28 mouse cellular contexts compared by ENCODE assay signal in the genomic region with DNA sequence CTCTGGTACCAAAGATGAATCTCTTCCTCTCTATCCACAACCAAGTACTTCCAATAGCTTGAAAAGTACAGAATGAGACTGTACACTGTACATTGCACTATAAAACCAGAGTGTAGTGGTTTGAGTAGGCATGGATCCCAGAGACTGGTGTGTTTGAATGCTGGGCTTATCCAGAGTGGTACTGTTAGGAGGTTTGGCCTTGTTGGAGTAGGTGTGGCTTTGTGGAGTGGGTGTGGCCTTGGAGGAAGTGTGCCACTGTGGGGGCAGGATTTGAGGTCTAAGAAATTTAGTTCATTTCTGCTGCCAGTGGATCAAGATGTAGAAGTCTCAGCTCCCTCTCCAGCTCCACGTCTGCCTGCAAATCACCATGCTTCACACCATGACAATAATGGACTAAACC. TPM values are rescaled to one million over a fixed set of nuclear protein-coding genes. Genes with fewer than 3 reads are reported as not detected.
DNase-seq lines count a peak whose midpoint lies in the region; ATAC-seq and TF ChIP-seq lines count a peak whose summit lies in the region.
"Had no signal": no experiment of that assay in that cellular context is flagged by ENCODE, and none has a peak within 500 bp of the region (broad histone marks: within the 10 kb centered on the region; RNA-seq: fewer than 3 reads in every experiment).

No protein-coding gene starts in this region.

- H3K36me3 ChIP-seq in liver, embryonic 11.5 days (ENCODE audit: control insufficient read depth, insufficient read depth, low read length): no peaks in the 10 kb centered on the region
- no peaks in the 10 kb centered on the region for H3K36me3 ChIP-seq in liver, postnatal 0 days (replicated peaks; ENCODE audit: insufficient read depth, low read length)
- no peaks in the 10 kb centered on the region for H3K36me3 ChIP-seq in liver, embryonic 13.5 days
- no peaks in the 10 kb centered on the region for H3K36me3 ChIP-seq in forebrain, embryonic 14.5 days (ENCODE audit: control insufficient read depth, insufficient read depth, low read length)
- H3K36me3 ChIP-seq: embryonic facial prominence, embryonic 13.5 days; embryonic facial prominence, embryonic 15.5 days; forebrain, embryonic 10.5 days; forebrain, embryonic 12.5 days; forebrain, embryonic 15.5 days had no signal

- no peak for DNase-seq in liver, embryonic 11.5 days (ENCODE audit: low spot score)
- no peak for DNase-seq in liver, postnatal 0 days
- no peak for DNase-seq in liver, embryonic 13.5 days
- DNase-seq in lung, adult 2 months: no peak
- DNase-seq in adrenal gland, postnatal 4 days (ENCODE audit: low spot score in 2 of 2): no peak
- no peak for DNase-seq in forebrain, embryonic 14.5 days (ENCODE audit: low spot score)
- DNase-seq: adrenal gland, adult 2 months; adrenal gland, postnatal 10 days; adrenal gland, postnatal 25 days; cerebellum, adult 11-12 months; cerebellum, adult 2 months; cerebellum, adult 9-10 months; cerebellum, postnatal 10 days; cerebellum, postnatal 25 days; embryo, embryonic 11 days; forebrain, postnatal 0 days had no signal

- H3K4me1 ChIP-seq in liver, embryonic 11.5 days (replicated peaks; ENCODE audit: control insufficient read depth, insufficient read depth, low read length): no peaks in the 10 kb centered on the region
- H3K4me1 ChIP-seq in liver, postnatal 0 days (ENCODE audit: insufficient read depth): no peaks in the 10 kb centered on the region
- H3K4me1 ChIP-seq in liver, embryonic 13.5 days (replicated peaks): peaks cover 17% of the 10 kb centered on the region
- H3K4me1 ChIP-seq in lung, adult 2 months (ENCODE audit: control insufficient read depth, insufficient read depth, low read length): peaks cover 3% of the 10 kb centered on the region; the same call in 1 of the 2 replicates
- no peaks in the 10 kb centered on the region for H3K4me1 ChIP-seq in forebrain, embryonic 14.5 days (ENCODE audit: control insufficient read depth, insufficient read depth, low read length)
- H3K4me1 ChIP-seq: embryonic facial prominence, embryonic 13.5 days; forebrain, embryonic 10.5 days; forebrain, embryonic 12.5 days; forebrain, embryonic 15.5 days had no signal

- H3K9me3 ChIP-seq in liver, embryonic 11.5 days (ENCODE audit: control insufficient read depth, low read length): no peaks in the 10 kb centered on the region
- no peaks in the 10 kb centered on the region for H3K9me3 ChIP-seq in liver, postnatal 0 days (ENCODE audit: low read length)
- no peaks in the 10 kb centered on the region for H3K9me3 ChIP-seq in liver, embryonic 13.5 days (replicated peaks)
- H3K9me3 ChIP-seq in forebrain, embryonic 14.5 days (replicated peaks; ENCODE audit: control insufficient read depth, low read length): no peaks in the 10 kb centered on the region
- H3K9me3 ChIP-seq: embryonic facial prominence, embryonic 13.5 days; embryonic facial prominence, embryonic 15.5 days; forebrain, embryonic 10.5 days; forebrain, embryonic 12.5 days; forebrain, embryonic 15.5 days had no signal

- H3K9ac ChIP-seq in liver, embryonic 11.5 days (ENCODE audit: low read depth, low read length): no peak overlapping the region
- H3K9ac ChIP-seq in liver, postnatal 0 days (replicated peaks): no peak overlapping the region
- no peak overlapping the region for H3K9ac ChIP-seq in liver, embryonic 13.5 days
- H3K9ac ChIP-seq in forebrain, embryonic 14.5 days (ENCODE audit: low read length): no peak overlapping the region
- H3K9ac ChIP-seq: embryonic facial prominence, embryonic 13.5 days; embryonic facial prominence, embryonic 15.5 days; forebrain, embryonic 12.5 days; forebrain, embryonic 15.5 days; forebrain, postnatal 0 days had no signal

- TF ChIP-seq POLR2A in lung, adult 2 months (IDR thresholded peaks at IDR 0.05; ENCODE audit: borderline replicate concordance, extremely low read depth, low read depth, low read length): no peak

- ATAC-seq in liver, embryonic 11.5 days (replicated peaks; ENCODE audit: low FRiP score): 0 out of 2 replicates have a peak, but pooled peaks have one; percentile 36
- no peak for ATAC-seq in liver, postnatal 0 days
- 0 out of 2 replicates have a peak, but pooled peaks have one; percentile 32 for ATAC-seq in common myeloid progenitor, adult 5-6 weeks (replicated peaks; ENCODE audit: low read depth, poor library complexity, severe bottlenecking)
- peak; percentile 48; the same call in 1 of the 2 replicates for ATAC-seq in liver, embryonic 13.5 days (ENCODE audit: low read depth)
- peak; percentile 42 for ATAC-seq in megakaryocyte progenitor cell, adult 5-6 weeks (replicated peaks; ENCODE audit: poor library complexity)
- no peak for ATAC-seq in forebrain, embryonic 14.5 days
- ATAC-seq: forebrain, embryonic 15.5 days; forebrain, postnatal 0 days had no signal

- no peaks in the 10 kb centered on the region for H3K27me3 ChIP-seq in liver, embryonic 11.5 days (replicated peaks; ENCODE audit: control insufficient read depth, insufficient read depth, low read length)
- 0 out of 2 replicates have a peak, but pooled peaks cover 3% of the 10 kb centered on the region for H3K27me3 ChIP-seq in liver, postnatal 0 days (ENCODE audit: insufficient read depth, low read length)
- H3K27me3 ChIP-seq in liver, embryonic 13.5 days: peaks cover 4% of the 10 kb centered on the region; the same call in 1 of the 2 replicates
- no peaks in the 10 kb centered on the region for H3K27me3 ChIP-seq in forebrain, embryonic 14.5 days (replicated peaks; ENCODE audit: control insufficient read depth, insufficient read depth, low read length)
- H3K27me3 ChIP-seq: embryonic facial prominence, embryonic 13.5 days; embryonic facial prominence, embryonic 15.5 days; forebrain, embryonic 12.5 days; forebrain, embryonic 15.5 days had no signal

- no peak overlapping the region for H3K27ac ChIP-seq in liver, embryonic 11.5 days (ENCODE audit: low read depth, low read length)
- no peak overlapping the region for H3K27ac ChIP-seq in liver, postnatal 0 days (ENCODE audit: low read depth)
- no peak overlapping the region for H3K27ac ChIP-seq in liver, embryonic 13.5 days
- no peak overlapping the region for H3K27ac ChIP-seq in forebrain, embryonic 14.5 days (ENCODE audit: low read depth, low read length)
- H3K27ac ChIP-seq: embryonic facial prominence, embryonic 13.5 days; embryonic facial prominence, embryonic 15.5 days; forebrain, embryonic 10.5 days; forebrain, embryonic 12.5 days; forebrain, embryonic 15.5 days had no signal

- 76% methylated on average over 1 of the region's 1 CpGs for WGBS in liver, embryonic 11.5 days
- WGBS in liver, postnatal 0 days (ENCODE audit: insufficient replicate concordance): 52% methylated on average over 1 of the region's 1 CpGs
- 47% methylated on average over 1 of the region's 1 CpGs for WGBS in liver, embryonic 13.5 days (ENCODE audit: insufficient replicate concordance)
- 95% methylated on average over 1 of the region's 1 CpGs for WGBS in lung, adult 2 months
- WGBS in forebrain, embryonic 14.5 days: 81% methylated on average over 1 of the region's 1 CpGs

- H3K4me2 ChIP-seq in liver, embryonic 11.5 days: no peak overlapping the region
- no peak overlapping the region for H3K4me2 ChIP-seq in liver, postnatal 0 days (ENCODE audit: low read depth, low read length)
- H3K4me2 ChIP-seq in liver, embryonic 13.5 days: no peak overlapping the region
- no peak overlapping the region for H3K4me2 ChIP-seq in forebrain, embryonic 14.5 days (ENCODE audit: low read length)
- H3K4me2 ChIP-seq: embryonic facial prominence, embryonic 13.5 days; embryonic facial prominence, embryonic 15.5 days; forebrain, embryonic 12.5 days; forebrain, embryonic 15.5 days had no signal

- TF ChIP-seq EP300 in liver, postnatal 0 days (IDR thresholded peaks at IDR 0.05; ENCODE audit: low read depth): no peak

- TF ChIP-seq CTCF in liver, postnatal 0 days (IDR thresholded peaks at IDR 0.05; ENCODE audit: low read depth): no peak
- no peak for TF ChIP-seq CTCF in lung, adult 2 months (IDR thresholded peaks at IDR 0.05; ENCODE audit: insufficient read depth, low read length)

- no peak overlapping the region for H3K4me3 ChIP-seq in liver, embryonic 11.5 days (ENCODE audit: low read depth, low read length)
- no peak overlapping the region for H3K4me3 ChIP-seq in liver, postnatal 0 days (ENCODE audit: low read depth, low read length)
- no peak overlapping the region for H3K4me3 ChIP-seq in liver, embryonic 13.5 days (replicated peaks)
- H3K4me3 ChIP-seq in lung, adult 2 months (replicated peaks; ENCODE audit: extremely low read depth, low read depth, low read length): no peak overlapping the region
- no peak overlapping the region for H3K4me3 ChIP-seq in forebrain, embryonic 14.5 days (ENCODE audit: low read depth, low read length)
- H3K4me3 ChIP-seq: embryonic facial prominence, embryonic 13.5 days; embryonic facial prominence, embryonic 15.5 days; erythroblast, embryonic 14.5 days; forebrain, embryonic 10.5 days; forebrain, embryonic 12.5 days; forebrain, embryonic 15.5 days had no signal

RNA-seq across cellular contexts. Expression of a gene that starts 7.8 kb away (rescaled TPM):
- polyA plus RNA-seq in liver, embryonic 11.5 days (2014; fragmentation: Nextera tagmentation; extraction: Ambion mirVana): 17.4 and 17.8 TPM in 2 replicates
- polyA plus RNA-seq in liver, postnatal 0 days (2015; fragmentation: Nextera tagmentation; extraction: Ambion mirVana): 3.3 and 3.9 TPM in 2 replicates
- 1.0 and 1.7 TPM in 2 replicates for total RNA-seq in common myeloid progenitor, adult 5-6 weeks (2017)
- polyA plus RNA-seq in liver, embryonic 13.5 days (2015; fragmentation: Nextera tagmentation; extraction: Ambion mirVana): 9.9 and 10.9 TPM in 2 replicates
- total RNA-seq in megakaryocyte progenitor cell, adult 5-6 weeks (2015): 0.35 and 0.61 TPM in 2 replicates
- total RNA-seq in megakaryocyte progenitor cell, adult 5-6 weeks (2017): 0.08 and 0.20 TPM in 2 replicates
- polyA plus RNA-seq in lung, adult 2 months (2012; rRNA removed): 51.7 and 52.8 TPM in 2 replicates
- 10 to 100 TPM; 13.8 to 14.0 TPM for total RNA-seq in adrenal gland, postnatal 4 days (2021)
- polyA plus RNA-seq in forebrain, embryonic 14.5 days (2014; fragmentation: Nextera tagmentation; extraction: Ambion mirVana): 53.6 and 61.1 TPM in 2 replicates

RNA-seq across cellular contexts. Expression of a gene that starts 26.3 kb away (rescaled TPM):
- polyA plus RNA-seq in liver, embryonic 11.5 days (2014; fragmentation: Nextera tagmentation; extraction: Ambion mirVana): 39.0 and 43.1 TPM in 2 replicates
- 9.4 and 11.8 TPM in 2 replicates for polyA plus RNA-seq in liver, postnatal 0 days (2015; fragmentation: Nextera tagmentation; extraction: Ambion mirVana)
- total RNA-seq in common myeloid progenitor, adult 5-6 weeks (2017): 111 and 139 TPM in 2 replicates
- polyA plus RNA-seq in liver, embryonic 13.5 days (2015; fragmentation: Nextera tagmentation; extraction: Ambion mirVana): 17.0 and 19.7 TPM in 2 replicates
- 39.5 and 42.9 TPM in 2 replicates for total RNA-seq in megakaryocyte progenitor cell, adult 5-6 weeks (2015)
- total RNA-seq in megakaryocyte progenitor cell, adult 5-6 weeks (2017): 121 and 156 TPM in 2 replicates
- polyA plus RNA-seq in lung, adult 2 months (2012; rRNA removed): 19.7 and 25.5 TPM in 2 replicates
- total RNA-seq in adrenal gland, postnatal 4 days (2021): 10 to 100 TPM; 60.6 to 60.8 TPM
- 63.0 and 71.9 TPM in 2 replicates for polyA plus RNA-seq in forebrain, embryonic 14.5 days (2014; fragmentation: Nextera tagmentation; extraction: Ambion mirVana)

RNA-seq across cellular contexts. Expression of a gene that starts 56.1 kb away (rescaled TPM):
- 22.8 and 23.8 TPM in 2 replicates for polyA plus RNA-seq in liver, embryonic 11.5 days (2014; fragmentation: Nextera tagmentation; extraction: Ambion mirVana)
- 2,616 and 2,625 TPM in 2 replicates for polyA plus RNA-seq in liver, postnatal 0 days (2015; fragmentation: Nextera tagmentation; extraction: Ambion mirVana)
- total RNA-seq in common myeloid progenitor, adult 5-6 weeks (2017): not detected in 2 replicates
- 143 and 163 TPM in 2 replicates for polyA plus RNA-seq in liver, embryonic 13.5 days (2015; fragmentation: Nextera tagmentation; extraction: Ambion mirVana)
- total RNA-seq in megakaryocyte progenitor cell, adult 5-6 weeks (2015): not detected in 2 replicates
- not detected in 2 replicates for total RNA-seq in megakaryocyte progenitor cell, adult 5-6 weeks (2017)
- polyA plus RNA-seq in lung, adult 2 months (2012; rRNA removed): 0.48 and 1.9 TPM in 2 replicates
- 100 to 1,000 TPM; 112 to 217 TPM for total RNA-seq in adrenal gland, postnatal 4 days (2021)
- 0.15 and 0.27 TPM in 2 replicates for polyA plus RNA-seq in forebrain, embryonic 14.5 days (2014; fragmentation: Nextera tagmentation; extraction: Ambion mirVana)
- total RNA-seq: adrenal gland, postnatal 25 days; ES-E14; MEL had no signal
- polyA plus RNA-seq: C2C12; embryonic facial prominence, embryonic 11.5 days; embryonic facial prominence, embryonic 13.5 days; erythroblast, embryonic 14.5 days; forebrain, embryonic 10.5 days had no signal

Comparison
In these comparisons a context has a peak if more than half of its experiments do, and no peak if none do; other contexts are left out.
1. ATAC-seq: peak in liver, embryonic 11.5 days (single experiment), common myeloid progenitor, adult 5-6 weeks (single experiment), liver, embryonic 13.5 days (single experiment) and megakaryocyte progenitor cell, adult 5-6 weeks (single experiment); none in liver, postnatal 0 days (single experiment) and forebrain, embryonic 14.5 days (single experiment).
2. RNA of a gene that starts 56.1 kb away (polyA plus RNA-seq): 2,616 to 2,625 TPM in liver, postnatal 0 days; 143 to 163 TPM in liver, embryonic 13.5 days, 22.8 to 23.8 TPM in liver, embryonic 11.5 days, 0.48 to 1.9 TPM in lung, adult 2 months and 0.15 to 0.27 TPM in forebrain, embryonic 14.5 days; every median in the first group is over 10 times any median in the second.